Mouse (Mus musculus): ENCODE measurements around the gene Gstp3.
"Not testable (repeated sequence)": the region's sequence is repeated elsewhere in the genome, so short reads cannot be mapped to it uniquely, and the experiment has no call there.

Gstp3 gene

GRCm38 (mm10) chr19:4037154-4037787, 22.1 kb downstream of the Gstp3 start:
- DNase-seq (ENCODE audit: low spot score) = not testable (repeated sequence)

- no peak for DNase-seq (ENCODE audit: low spot score)
Observed at GRCm38 (mm10) chr19:4036327-4037045, 22.9 kb downstream of the Gstp3 start.

DNA sequence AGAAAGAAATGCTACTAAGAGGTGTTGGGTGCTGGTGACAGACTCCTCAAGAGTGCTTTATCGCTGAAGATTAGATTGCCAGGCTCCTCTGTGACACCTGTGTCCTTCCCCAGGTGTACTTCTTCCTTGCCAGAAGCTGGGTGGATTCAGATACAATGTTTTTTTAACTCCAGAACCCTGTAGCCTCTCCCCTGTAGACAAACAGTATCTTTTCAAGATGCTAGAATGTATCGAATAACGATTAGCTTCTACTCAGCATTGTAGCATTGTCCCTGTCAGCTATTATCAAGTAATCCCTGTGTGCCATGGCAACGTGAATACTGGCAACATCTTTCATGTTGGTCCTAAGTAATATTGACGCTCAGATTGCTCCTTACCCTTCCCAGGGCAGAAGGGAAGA, 25.6 kb downstream of the Gstp3 start:
- DNase-seq (ENCODE audit: low spot score) = no peak

GRCm38 (mm10) chr19:4033298-4033697, 26.1 kb downstream of the Gstp3 start:
- DNase-seq (ENCODE audit: low spot score) = no peak

GRCm38 (mm10) chr19:4032668-4033067, 26.7 kb downstream of the Gstp3 start:
- DNase-seq (ENCODE audit: low spot score) = no peak

- no peak for DNase-seq (ENCODE audit: low spot score)
Observed at GRCm38 (mm10) chr19:4027576-4027975, 31.8 kb downstream of the Gstp3 start.

DNA sequence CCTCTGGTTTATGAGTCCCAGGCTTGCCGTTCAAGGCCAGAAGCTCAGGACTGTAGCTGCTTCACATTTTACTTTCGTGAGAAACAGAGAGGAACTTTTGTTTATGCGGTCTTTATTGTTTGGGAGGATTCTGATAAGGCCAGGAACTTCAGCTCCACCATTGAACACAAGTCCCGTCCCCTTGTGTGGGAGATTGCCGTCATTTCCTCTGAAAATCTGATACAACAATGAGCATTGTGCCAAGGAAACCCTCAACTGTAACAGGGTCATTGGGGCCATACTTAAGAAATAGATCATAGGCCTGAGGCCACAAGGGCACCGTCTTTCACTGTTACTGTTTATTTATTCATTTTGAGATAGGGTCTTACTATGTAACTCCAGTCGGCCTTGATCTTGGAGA, 36.2 kb downstream of the Gstp3 start:
- no peak for DNase-seq (ENCODE audit: low spot score)

DNA sequence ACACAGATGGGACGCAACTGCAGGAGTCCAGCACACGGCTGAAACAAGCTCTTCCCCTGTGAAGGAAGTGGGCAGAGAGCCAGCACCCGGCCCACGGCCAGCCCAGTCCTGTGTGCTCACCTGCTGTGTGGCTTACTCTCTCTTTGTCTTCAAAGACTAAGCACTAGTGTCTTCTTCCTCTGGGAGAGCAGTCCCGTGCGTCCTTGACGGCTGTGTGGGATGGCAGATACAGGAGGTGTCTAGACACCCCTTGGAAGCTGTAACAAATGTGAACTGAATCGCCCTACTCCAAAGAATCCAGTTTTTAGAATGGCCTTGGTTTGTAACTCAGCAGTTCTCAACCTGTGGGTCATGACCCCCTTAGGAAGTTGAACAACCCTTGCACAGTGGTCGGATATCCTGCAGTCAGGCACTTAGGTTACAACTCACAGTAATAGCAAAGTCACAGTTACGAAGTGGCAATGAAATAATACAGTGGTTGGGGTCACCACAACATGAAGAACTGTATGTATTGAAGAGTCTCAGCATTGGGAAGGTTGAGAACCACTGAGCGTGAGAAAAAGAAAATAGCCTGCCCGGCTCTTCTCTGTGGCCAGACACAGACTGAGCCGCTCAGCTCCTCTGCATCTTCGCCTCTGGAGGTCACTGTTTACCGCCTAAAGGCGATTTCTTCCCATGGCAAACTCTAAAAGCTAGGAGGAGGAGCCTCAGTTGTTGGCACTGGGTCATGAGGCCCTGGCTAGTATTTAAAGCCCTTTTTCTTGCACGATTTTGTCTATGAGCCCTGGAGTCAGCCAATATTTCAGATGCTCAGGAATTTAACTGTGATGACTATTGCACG, 40.4 kb downstream of the Gstp3 start:
- no peak for DNase-seq (ENCODE audit: low spot score)

- no peak for DNase-seq (ENCODE audit: low spot score)
Observed at GRCm38 (mm10) chr19:4017921-4018587, 41.3 kb downstream of the Gstp3 start.

DNA sequence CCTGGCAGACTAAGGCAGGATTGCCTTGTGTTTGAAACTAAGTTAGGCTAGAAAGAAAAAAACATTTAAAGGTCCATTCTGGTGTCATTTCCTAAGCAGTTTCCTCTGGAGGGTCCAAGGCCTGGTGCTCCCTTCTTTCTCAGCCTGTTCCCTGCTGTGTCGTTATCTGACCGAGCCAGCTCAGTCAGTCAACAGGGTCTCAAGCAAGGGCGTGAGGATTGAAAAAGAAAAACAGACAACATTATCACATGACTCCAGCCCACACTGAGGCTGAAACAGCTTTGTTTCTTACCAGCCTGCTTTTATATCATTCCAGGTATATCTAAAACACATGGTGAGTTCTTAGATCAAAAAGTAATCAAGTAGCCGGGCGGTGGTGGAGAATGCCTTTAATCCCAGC, 43.7 kb downstream of the Gstp3 start:
- DNase-seq (ENCODE audit: low spot score) = no peak

DNA sequence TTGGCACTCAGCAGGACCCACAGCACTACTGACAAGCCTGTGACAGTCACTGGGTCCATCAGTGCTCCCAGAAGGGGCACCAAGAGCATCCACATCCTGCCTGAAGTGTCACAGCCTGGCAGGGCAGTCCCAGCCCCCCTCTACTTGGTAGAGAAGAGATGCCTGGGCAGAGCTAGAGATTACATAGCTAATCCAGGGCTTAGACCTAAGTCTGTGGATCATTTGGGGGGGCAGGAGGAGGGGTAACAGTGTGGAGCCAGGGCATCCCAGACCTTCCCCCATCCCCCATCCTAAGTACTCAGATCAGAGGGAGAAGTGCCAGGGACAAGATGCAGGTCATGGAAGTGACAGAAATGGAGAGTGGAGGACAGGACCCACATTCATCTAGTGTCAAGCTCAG, 44.6 kb downstream of the Gstp3 start:
- DNase-seq (ENCODE audit: low spot score) = no peak

DNA sequence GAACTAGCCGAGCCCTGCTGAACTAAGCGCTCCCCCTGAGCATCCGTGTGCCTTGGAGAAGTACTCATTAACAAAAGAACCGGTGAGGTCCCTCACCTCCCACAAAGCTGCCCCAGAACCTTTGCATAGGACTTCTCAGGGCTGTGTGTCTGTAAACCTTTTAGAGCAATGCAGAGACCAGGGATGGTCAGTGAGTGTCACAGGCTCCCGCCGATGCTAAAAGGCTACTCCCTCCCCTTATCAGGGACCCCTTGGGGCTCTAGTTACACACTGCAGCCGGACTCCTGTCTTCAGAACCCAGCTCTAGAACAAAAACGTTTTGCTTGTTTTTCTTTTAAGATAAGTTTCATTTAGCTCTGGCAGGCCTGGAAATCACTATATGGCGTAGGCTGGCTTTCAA, 46.3 kb downstream of the Gstp3 start:
- no peak for DNase-seq (ENCODE audit: low spot score)

- peak; percentile 79 for DNase-seq (ENCODE audit: low spot score)
Observed at GRCm38 (mm10) chr19:4012432-4013022, 46.8 kb downstream of the Gstp3 start, which contains the start of gene Ndufv1. Ndufv1 (minus strand) TSS chr19:4012806.

- no peak for DNase-seq (ENCODE audit: low spot score)
Observed at GRCm38 (mm10) chr19:4011086-4011485, 48.3 kb downstream of the Gstp3 start.
